Mouse (Mus musculus) liver, embryonic 15.5 days (tissue): ENCODE results near the gene Wdr86. TPM values are rescaled to one million over a fixed set of nuclear protein-coding genes. Genes with fewer than 3 reads are reported as not detected.
"Not testable (repeated sequence)": the region's sequence is repeated elsewhere in the genome, so short reads cannot be mapped to it uniquely, and the experiment has no call there.

Source experiments
- ATAC-seq: fragments of 200-750 bp; cut with Nextera tagmentation; 2 replicates; pipeline ENCODE4 v1.8.0; 2017; ENCODE audit warnings: moderate number of reproducible peaks, mild to moderate bottlenecking, moderate library complexity; ENCODE audit not compliant: insufficient read depth
- H3K27ac ChIP-seq: fragments of 300-500 bp; sonication (generic); replicated peaks from 2 replicates; pipeline ENCODE4 v1.5.1; 2015; ENCODE audit warnings: mild to moderate bottlenecking, inconsistent platforms
- H3K27me3 ChIP-seq: fragments of 300-500 bp; sonication (generic); 2 replicates; pipeline ENCODE4 v1.6.1; 2015; ENCODE audit warnings: mild to moderate bottlenecking, inconsistent platforms
- H3K36me3 ChIP-seq: fragments of 300-500 bp; sonication (generic); replicated peaks from 2 replicates; pipeline ENCODE4 v1.6.1; 2015; ENCODE audit warnings: moderate library complexity, mild to moderate bottlenecking, inconsistent platforms
- H3K4me1 ChIP-seq: fragments of 300-500 bp; sonication (generic); replicated peaks from 2 replicates; pipeline ENCODE4 v1.6.1; 2015; ENCODE audit warnings: inconsistent platforms
- H3K4me2 ChIP-seq: fragments of 300-500 bp; sonication (generic); 2 replicates; pipeline ENCODE4 v1.6.1; 2015; ENCODE audit warnings: moderate library complexity, mild to moderate bottlenecking, inconsistent platforms
- H3K4me3 ChIP-seq: fragments of 300-500 bp; sonication (generic); replicated peaks from 2 replicates; pipeline ENCODE4 v1.5.1; 2015; ENCODE audit warnings: mild to moderate bottlenecking, inconsistent platforms
- H3K9ac ChIP-seq: fragments of 300-500 bp; sonication (generic); 2 replicates; pipeline ENCODE4 v1.6.1; 2015; ENCODE audit warnings: moderate library complexity, mild to moderate bottlenecking, inconsistent platforms
- H3K9me3 ChIP-seq: fragments of 300-500 bp; sonication (generic); replicated peaks from 2 replicates; pipeline ENCODE4 v1.6.1; 2016; ENCODE audit warnings: inconsistent platforms
- WGBS: fragments of 180-500 bp; shearing (Covaris S2); methylation state at CpG from one replicate; pipeline ENCODE4 v1.1.7; 2015; ENCODE audit warnings: mixed read lengths; ENCODE audit not compliant: insufficient replicate concordance; 5-methylcytosine and 5-hydroxymethylcytosine counted together
- polyA plus RNA-seq: library from polyadenylated mRNA; unstranded; fragments of >200 nt; fragmentation: Nextera tagmentation; extraction: Ambion mirVana; gene quantifications from 2 replicates; pipeline ENCODE4 v1.2.1, GENCODE M21; 2015

Gene Wdr86
- polyA plus RNA-seq, 1 experiment from 2014 or later, result 1.1 TPM

DNA sequence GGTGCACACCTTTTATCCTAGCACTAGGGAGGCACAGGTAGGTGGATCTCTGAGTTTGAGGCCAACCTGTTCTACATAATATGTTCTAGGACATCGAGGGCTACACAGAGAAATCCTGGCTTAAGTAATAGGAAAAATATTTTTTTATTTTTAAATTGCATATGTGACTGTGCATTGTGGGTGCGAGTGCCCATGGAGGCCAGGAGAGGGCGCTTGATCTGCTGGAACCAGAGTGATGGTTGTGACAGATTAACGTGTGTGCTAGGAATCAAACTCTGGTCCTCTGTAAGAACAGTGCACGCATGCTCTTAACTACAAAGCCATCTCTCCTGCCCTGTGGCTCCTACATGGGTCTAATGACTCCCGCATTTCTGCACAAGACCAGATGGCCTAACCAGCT is 18.9 kb downstream of the Wdr86 start:
- no peak for ATAC-seq
- H3K27ac ChIP-seq, result no peak overlapping the region
- H3K9ac ChIP-seq, result no peak overlapping the region
- H3K36me3 ChIP-seq, result peaks cover 48% of the 10 kb centered on the region
- WGBS, result 78% methylated on average over 6 of the region's 6 CpGs
- H3K4me2 ChIP-seq, result no peak overlapping the region
- no peaks in the 10 kb centered on the region; the same call in 1 of the 2 replicates for H3K4me1 ChIP-seq
- no peaks in the 10 kb centered on the region for H3K9me3 ChIP-seq
- H3K4me3 ChIP-seq, result no peak overlapping the region
- no peaks in the 10 kb centered on the region for H3K27me3 ChIP-seq

DNA sequence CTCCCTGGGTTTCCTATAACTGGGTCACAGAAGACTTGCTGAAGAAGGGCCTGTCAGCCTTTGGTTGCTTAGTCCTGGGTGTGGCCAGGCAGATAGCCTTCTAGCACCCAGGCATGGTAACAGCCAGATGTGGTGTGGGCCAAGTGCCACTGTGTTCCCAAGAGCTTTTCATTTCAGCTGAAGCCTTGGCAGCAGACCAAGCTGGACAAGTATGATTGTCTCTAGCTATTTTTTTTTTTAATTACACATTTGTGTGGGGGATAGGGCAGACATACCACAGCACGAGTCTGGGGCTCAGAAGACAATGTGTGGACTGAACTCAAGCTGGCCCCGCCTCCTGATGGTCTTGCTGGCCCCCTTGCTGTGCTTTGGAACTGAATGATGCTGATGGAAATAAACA is 20.6 kb downstream of the Wdr86 start:
- H3K4me2 ChIP-seq, result no peak overlapping the region
- H3K36me3 ChIP-seq, result peaks cover 65% of the 10 kb centered on the region
- no peak overlapping the region for H3K4me3 ChIP-seq
- no peaks in the 10 kb centered on the region for H3K27me3 ChIP-seq
- no peak overlapping the region for H3K9ac ChIP-seq
- H3K4me1 ChIP-seq, result no peaks in the 10 kb centered on the region; the same call in 1 of the 2 replicates
- no peaks in the 10 kb centered on the region for H3K9me3 ChIP-seq
- no peak for ATAC-seq
- 76% methylated on average over 2 of the region's 2 CpGs for WGBS
- no peak overlapping the region for H3K27ac ChIP-seq

DNA sequence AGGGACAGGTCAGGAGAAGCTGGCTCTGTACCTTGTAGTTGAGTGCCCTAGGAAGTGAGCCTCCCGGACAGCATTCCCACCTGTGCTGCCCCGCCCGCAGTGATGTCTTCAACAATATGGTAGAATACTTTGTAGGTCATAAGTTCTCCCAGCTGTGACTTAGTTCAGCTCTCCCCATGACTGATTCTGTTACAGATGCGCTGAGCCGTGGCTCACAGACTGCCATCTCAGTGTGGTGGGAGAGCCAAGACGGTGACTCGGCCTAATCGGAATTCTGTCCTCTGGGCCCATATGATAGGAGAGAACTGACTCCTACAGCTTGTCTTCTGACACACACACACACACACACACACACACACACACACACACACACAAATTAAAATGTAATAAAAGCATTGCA is 25.9 kb downstream of the Wdr86 start:
- Histone ChIP-seq H3K27ac (no peak overlapping the region), H3K4me1 (no peaks in the 10 kb centered on the region), H3K4me3 (no peak overlapping the region), H3K36me3 (peaks cover 96% of the 10 kb centered on the region), H3K9ac (no peak overlapping the region), H3K4me2 (no peak overlapping the region), H3K27me3 (no peaks in the 10 kb centered on the region), H3K9me3 (no peaks in the 10 kb centered on the region)
- 89% methylated on average over 8 of the region's 8 CpGs for WGBS
- no peak for ATAC-seq

DNA sequence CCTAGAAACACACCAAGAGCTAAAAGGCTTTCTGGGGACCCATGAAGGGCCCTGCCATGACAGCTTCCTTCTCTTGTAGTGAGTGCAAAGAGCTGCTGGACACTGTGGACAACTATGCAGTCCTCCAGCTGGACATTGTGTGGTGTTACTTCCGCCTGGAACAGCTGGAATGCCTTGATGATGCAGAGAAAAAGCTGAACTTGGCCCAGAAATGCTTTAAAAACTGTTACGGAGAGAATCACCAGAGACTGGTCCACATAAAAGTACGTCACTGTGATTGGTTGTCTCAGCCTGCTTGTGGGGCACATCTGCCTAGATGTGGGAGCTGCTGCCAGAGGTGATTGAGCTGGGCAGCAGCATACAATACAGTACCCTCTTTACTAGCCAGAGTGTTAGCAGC is 29.3 kb downstream of the Wdr86 start:
- Histone ChIP-seq H3K9me3 (no peaks in the 10 kb centered on the region), H3K27me3 (no peaks in the 10 kb centered on the region), H3K4me2 (no peak overlapping the region), H3K4me3 (no peak overlapping the region), H3K9ac (no peak overlapping the region), H3K4me1 (no peaks in the 10 kb centered on the region), H3K27ac (no peak overlapping the region), H3K36me3 (peaks cover 94% of the 10 kb centered on the region)
- ATAC-seq, result no peak
- WGBS, result 70% methylated on average over 3 of the region's 3 CpGs

DNA sequence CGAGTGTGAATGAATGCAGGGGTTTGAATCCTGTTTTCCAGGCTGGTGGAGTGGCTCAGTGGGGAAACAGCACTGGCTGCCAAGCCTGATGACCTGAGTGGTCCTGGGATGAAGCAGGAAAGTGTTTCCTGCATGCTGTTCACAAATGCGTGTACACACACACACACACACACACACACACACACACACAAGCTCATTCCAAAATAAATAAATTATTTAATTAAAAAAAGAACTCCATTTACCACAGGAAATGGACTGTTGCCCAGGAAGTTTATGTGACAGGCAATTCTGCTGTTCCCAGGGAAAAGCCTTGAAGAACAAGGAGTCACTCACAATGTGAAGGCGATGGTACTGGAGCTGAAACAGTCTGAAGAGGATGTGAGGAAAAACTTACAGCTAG is 33.8 kb downstream of the Wdr86 start:
- Histone ChIP-seq H3K4me3 (no peak overlapping the region), H3K27me3 (no peaks in the 10 kb centered on the region), H3K9me3 (no peaks in the 10 kb centered on the region), H3K27ac (no peak overlapping the region), H3K4me2 (no peak overlapping the region), H3K36me3 (peaks cover 94% of the 10 kb centered on the region), H3K4me1 (no peaks in the 10 kb centered on the region), H3K9ac (no peak overlapping the region)
- ATAC-seq, result no peak
- WGBS, result 70% methylated on average over 3 of the region's 3 CpGs

DNA sequence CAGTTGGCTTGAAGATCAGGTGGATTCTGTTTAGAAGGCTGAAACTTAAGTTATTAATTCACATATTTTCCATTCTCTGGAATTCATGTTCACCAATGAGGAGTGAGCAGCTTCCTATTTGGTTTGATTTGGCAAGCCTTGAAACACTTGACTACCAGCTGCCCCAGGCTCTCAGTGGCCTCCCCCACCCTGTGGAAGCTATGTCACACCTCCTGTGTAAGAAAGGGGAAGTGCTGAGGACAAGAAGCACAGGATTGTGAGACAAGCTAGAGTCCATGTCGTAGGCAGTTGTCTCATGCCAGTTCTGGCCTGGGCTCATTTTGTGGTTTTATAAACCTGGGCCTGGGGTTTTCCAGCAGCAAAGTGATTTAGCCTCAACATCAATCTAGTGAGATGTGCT is 42.8 kb downstream of the Wdr86 start:
- Histone ChIP-seq H3K9me3 (no peaks in the 10 kb centered on the region), H3K4me2 (peak overlapping the region; percentile 87), H3K9ac (no peak overlapping the region), H3K4me3 (peak overlapping the region; percentile 88; the same call in 1 of the 2 replicates), H3K36me3 (peaks cover 37% of the 10 kb centered on the region), H3K27ac (0 out of 2 replicates have a peak overlapping the region, but pooled peaks have one; percentile 1), H3K27me3 (no peaks in the 10 kb centered on the region), H3K4me1 (peaks cover 26% of the 10 kb centered on the region)
- ATAC-seq, result no peak
- WGBS, result 27% methylated on average over 1 of the region's 1 CpGs

DNA sequence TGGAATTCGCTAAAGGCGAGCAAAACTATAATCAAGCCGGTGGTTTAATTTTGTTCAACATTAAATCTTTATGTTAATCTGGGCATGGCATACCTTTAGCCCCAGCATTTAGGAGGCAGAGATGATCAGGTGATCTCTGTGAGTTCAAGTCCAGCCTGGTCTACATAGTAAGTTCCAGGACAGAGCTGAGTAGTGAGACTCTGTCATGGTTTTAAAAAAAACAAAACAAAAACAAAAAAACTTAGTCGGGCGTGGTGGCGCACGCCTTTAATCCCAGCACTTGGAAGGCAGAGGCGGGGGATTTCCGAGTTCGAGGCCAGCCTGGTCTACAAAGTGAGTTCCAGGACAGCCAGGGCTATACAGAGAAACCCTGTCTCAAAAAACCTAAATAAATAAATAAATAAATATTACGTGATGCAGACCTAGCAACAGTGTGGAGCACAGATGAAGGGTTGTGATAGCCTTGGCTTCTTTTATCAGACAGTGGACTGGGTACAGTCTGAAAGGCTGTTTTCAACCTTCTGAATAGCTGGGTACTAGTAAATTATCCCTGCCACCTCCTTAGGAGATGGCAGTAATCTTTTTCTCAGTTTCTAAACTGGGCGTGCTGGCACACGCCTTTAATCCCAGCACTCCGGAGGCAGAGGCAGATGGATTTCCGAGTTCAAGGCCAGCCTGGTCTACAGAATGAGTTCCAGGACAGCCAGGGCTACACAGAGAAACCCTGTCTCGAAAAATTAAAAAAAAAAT is 43.7 kb downstream of the Wdr86 start:
- H3K27ac ChIP-seq, result peak overlapping the region; percentile 96
- H3K27me3 ChIP-seq, ATAC-seq, H3K9me3 ChIP-seq: not testable (repeated sequence)
- peaks cover 29% of the 10 kb centered on the region for H3K36me3 ChIP-seq
- WGBS, result 53% methylated on average over 16 of the region's 16 CpGs
- peaks cover 26% of the 10 kb centered on the region for H3K4me1 ChIP-seq
- peak overlapping the region; percentile 88 for H3K4me3 ChIP-seq
- peak overlapping the region; percentile 81 for H3K9ac ChIP-seq
- H3K4me2 ChIP-seq, result peak overlapping the region; percentile 87

DNA sequence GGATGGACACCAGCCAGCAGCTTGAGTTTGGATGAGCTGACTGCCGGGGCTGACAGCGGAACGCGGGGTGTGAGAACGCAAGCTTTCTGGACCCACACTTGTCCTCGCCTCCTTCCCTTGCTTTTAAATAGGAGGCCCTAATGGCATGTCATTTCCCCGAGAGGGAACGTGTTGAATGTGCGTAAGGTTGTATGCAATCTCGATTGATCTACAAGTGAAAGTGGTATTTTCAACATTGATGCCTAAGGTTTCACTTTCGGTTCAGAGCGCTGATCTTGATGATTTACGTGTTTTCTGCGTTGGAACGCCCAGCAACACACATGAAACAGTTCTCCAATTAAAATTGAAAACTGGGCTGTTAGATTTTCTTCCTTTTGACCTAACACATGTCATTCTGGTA is 44.4 kb downstream of the Wdr86 start:
- H3K36me3 ChIP-seq, result peaks cover 22% of the 10 kb centered on the region
- H3K27ac ChIP-seq, result peak overlapping the region; percentile 96
- peak overlapping the region; percentile 88 for H3K4me3 ChIP-seq
- peak; percentile 3; the same call in 1 of the 2 replicates for ATAC-seq
- under 1% methylated on average over 15 of the region's 15 CpGs for WGBS
- peak overlapping the region; percentile 87 for H3K4me2 ChIP-seq
- no peaks in the 10 kb centered on the region for H3K9me3 ChIP-seq
- H3K27me3 ChIP-seq, result no peaks in the 10 kb centered on the region
- H3K9ac ChIP-seq, result peak overlapping the region; percentile 81
- H3K4me1 ChIP-seq, result peaks cover 26% of the 10 kb centered on the region

DNA sequence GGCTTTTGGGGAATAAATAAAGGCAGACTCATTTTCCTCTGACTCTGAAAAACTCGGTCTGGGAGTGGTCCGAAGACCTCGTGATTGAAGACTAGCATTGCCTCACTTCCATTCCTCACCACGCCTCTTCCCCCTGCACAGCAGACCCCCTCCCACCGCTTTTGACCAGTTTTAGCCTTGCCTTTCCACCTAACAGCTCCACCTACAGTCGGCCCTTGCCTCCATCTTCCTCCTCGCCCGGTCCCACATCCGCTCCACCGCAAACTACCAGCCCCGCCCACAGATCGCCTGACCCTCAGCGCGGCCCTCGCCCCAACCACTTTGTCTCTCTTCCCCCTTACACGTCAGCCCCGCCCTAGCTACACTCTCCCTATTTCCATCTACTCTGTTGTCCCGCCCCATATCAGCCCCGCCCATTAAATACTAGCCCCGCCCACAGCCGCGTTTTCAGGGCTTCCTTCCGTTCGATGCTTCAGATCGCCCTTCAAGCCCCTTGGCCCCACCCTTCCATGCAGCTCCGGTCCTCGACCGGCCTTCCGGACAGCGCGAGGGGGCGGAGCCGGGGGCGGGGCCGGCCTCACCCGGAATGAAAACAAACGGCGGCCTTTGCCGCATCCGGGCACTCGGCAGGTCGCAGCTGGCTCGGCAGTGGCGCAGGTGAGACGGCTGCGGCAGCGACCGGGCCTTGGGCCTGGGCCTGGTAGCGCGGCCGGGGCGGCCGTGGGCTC is 45.0 kb downstream of the Wdr86 start, which contains the start of gene Nub1:
Gene Nub1 (plus strand): TSS at position 167 of the 728 bp plus-strand sequence.
- H3K36me3 ChIP-seq, result peaks cover 15% of the 10 kb centered on the region
- 0 out of 2 replicates have a peak, but pooled peaks cover 3% of the 10 kb centered on the region for H3K27me3 ChIP-seq
- H3K9me3 ChIP-seq, result no peaks in the 10 kb centered on the region
- peak within 1 kb of the TSS; percentile 96 for H3K27ac ChIP-seq
- H3K9ac ChIP-seq, result peak within 1 kb of the TSS; percentile 81
- WGBS, result under 1% methylated on average over 53 of the region's 53 CpGs
- H3K4me2 ChIP-seq, result peak within 1 kb of the TSS; percentile 87
- H3K4me1 ChIP-seq, result peaks cover 26% of the 10 kb centered on the region
- peak; percentile 96 for ATAC-seq
- peak within 1 kb of the TSS; percentile 88 for H3K4me3 ChIP-seq

GRCm38 (mm10) chr5:24684578-24685365 is 45.8 kb downstream of the Wdr86 start:
- Histone ChIP-seq H3K9ac (peak overlapping the region; percentile 50), H3K4me1 (peaks cover 26% of the 10 kb centered on the region), H3K27ac (peak overlapping the region; percentile 96), H3K4me3 (peak overlapping the region; percentile 88), H3K9me3 (no peaks in the 10 kb centered on the region), H3K4me2 (peak overlapping the region; percentile 87), H3K27me3 (0 out of 2 replicates have a peak, but pooled peaks cover 3% of the 10 kb centered on the region), H3K36me3 (peaks cover 10% of the 10 kb centered on the region)
- peak; percentile 4; the same call in 1 of the 2 replicates for ATAC-seq
- 23% methylated on average over 16 of the region's 16 CpGs for WGBS
